Mouse (Mus musculus) heart, postnatal 36 days (tissue): Measurements from ENCODE around the gene Aifm2. TPM values are rescaled to one million over a fixed set of nuclear protein-coding genes. Genes with fewer than 3 reads are reported as not detected.
A peak's percentile ranks its signal among the peaks of the same experiment; 100 is the strongest.

Experiments
- DNase-seq, 2 experiments: peaks; one replicate each; pipeline ENCODE4 v3.0.0; 2021 to 2022
- intact Hi-C: fragments of 180-260 bp; cut with DNase I; formaldehyde crosslinking; loops from one replicate; pipeline ENCODE4 v1.15.1; 2025
- total RNA-seq, 2 experiments: library from RNA; stranded (reverse); gene quantifications; 2 replicates each; pipeline ENCODE4 v1.2.3; 2021

The Aifm2 gene
- total RNA-seq, 2 experiments from 2014 or later = 30.5 to 32.9 TPM

DNA sequence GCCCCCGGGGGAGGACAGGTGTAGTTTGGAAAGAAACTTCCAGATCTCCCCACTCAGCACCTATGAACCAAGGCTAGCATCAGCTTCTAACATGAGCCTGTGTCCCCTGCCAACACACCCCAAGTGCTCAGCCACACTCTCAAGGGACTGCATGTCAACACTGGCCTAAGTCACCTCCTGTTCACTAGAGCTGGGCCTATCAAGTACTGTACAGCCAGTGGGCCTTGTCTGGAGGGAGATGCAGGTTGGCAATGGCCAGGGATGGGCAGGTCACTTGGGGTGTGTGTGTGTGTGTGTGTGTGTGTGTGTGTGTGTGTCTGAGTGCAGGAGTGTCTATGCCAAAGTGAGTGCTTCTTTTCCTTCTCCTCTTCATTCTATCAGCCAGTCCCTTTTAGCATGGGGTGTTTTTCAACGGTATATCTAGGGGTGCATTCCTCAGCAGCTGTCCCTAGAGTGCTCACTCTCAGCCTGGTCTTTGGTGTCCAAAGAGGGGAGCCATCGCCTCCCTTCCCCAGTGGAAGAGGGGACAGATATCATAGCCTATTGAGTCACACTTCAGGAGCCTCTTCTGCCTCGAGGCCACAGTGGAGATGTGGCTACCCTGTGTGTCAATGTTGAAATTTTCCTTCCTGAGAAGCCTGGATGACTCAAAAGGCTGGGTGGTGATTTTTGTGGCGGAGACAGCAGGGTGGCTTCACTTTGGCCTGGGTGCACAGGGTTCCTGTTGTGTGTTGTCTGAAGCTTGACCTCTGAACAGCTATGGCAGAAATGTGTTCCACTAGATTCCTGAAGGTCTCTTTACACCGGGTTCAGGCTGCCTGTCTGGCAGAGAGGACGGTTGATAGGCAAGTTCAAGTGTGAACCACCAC is 1.2 kb downstream of the Aifm2 start:
- intact Hi-C loops = no loop called here

DNA sequence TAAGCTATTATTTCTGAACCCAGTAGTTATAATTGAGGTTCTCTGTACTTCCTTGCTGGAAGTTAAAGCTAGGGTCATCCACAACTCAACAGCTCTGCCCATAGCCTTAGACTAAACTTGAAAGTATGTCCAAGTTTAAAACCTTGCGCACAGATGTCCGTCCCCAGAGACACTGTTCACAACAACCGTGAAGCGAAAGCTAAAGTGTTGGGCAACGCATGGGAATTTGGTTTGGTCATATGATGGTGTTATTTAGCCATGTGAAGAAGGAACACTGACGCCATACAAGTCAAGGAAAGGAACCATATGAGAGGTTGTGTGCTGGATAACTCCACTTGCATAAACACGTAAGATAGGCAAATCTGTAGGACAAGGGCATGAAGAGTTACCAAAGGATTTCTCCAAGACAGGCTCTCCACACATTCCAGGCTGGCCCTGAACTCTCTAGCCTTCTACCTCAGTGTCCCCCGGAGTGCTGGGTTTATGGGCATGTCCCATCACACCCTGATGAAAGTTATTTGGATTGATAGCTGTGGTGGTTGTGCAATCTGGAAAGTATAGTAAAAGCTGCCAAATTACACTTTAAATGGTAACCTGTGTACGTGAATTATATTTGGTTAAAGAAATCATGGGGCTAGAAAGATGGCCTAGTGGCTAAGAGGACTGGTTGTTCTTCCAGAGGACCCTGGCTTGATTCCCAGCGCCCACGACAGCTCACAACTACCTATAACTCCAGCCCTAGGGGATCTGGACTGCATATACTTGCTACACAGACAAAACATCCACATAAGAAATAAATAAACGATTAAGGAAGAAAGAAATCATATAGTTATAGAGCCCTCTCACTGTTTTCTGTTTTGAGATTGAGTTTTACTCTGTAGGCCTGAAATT is 2.6 kb downstream of the Aifm2 start:
- intact Hi-C loops = no loop called here

More for the DNA sequence above, 1.2 kb downstream of the Aifm2 start:
- no peak for DNase-seq

DNA sequence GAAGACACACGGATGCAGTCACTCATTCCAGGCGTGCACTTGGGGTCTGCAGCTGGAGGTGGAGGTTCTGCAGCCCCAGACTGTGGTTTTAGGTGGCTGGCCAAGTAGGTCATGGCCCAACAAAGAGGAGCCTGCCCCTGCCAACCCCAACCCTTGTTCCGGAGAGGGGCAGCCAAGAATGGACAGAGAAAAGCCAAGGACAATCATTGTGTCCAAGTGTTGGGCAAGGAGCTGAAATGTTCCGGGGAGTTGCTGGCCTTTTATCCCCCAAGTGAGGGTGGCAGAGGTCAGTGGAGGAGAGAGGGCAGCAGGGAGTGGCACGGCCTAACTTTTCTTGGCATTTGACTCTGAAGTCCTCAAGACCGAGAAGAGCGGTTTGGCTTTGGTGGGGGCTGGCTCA is 5.3 kb downstream of the Aifm2 start:
- DNase-seq = no peak
- intact Hi-C loops = no loop called here

More for the DNA sequence above, 2.6 kb downstream of the Aifm2 start:
- no peak for DNase-seq

- intact Hi-C loops = no loop called here
- no peak for DNase-seq
These were observed 7.2 kb downstream of the Aifm2 start for GRCm38 (mm10) chr10:61722215-61722614.

DNA sequence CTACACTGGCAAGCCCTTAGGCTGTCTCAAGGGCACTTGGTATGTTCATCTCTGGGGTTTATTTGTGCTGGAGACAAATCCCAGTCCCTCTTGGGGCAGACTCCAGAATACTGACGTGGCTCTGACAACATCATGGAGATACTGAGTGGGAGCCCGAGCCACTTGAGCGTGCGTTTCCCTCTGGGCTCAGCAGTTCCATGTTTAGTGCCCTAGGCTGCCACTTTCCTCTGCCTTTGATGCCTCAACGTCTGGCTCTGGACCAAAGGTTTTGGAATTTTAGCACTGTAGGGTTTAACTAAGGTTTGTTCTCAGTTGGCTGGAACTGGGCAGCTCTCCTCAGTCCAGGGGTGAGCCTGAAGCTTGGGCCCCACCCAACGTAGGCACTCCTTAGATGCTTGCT is 8.2 kb downstream of the Aifm2 start:
- intact Hi-C loops = no loop called here
- DNase-seq = no peak

GRCm38 (mm10) chr10:61729181-61729580 is 14.1 kb downstream of the Aifm2 start:
- intact Hi-C loops = no loop called here
- no peak for DNase-seq

- DNase-seq = no peak
- intact Hi-C loops = no loop called here
These were observed 15.1 kb downstream of the Aifm2 start for GRCm38 (mm10) chr10:61730171-61730570.

GRCm38 (mm10) chr10:61734377-61734776 is 19.3 kb downstream of the Aifm2 start:
- DNase-seq = no peak
- intact Hi-C loops = no loop called here

- intact Hi-C loops = no loop called here
- no peak for DNase-seq
These were observed 21.6 kb downstream of the Aifm2 start for GRCm38 (mm10) chr10:61736671-61737078.

GRCm38 (mm10) chr10:61737537-61737936 is 22.5 kb downstream of the Aifm2 start:
- intact Hi-C loops = no loop called here
- no peak for DNase-seq

GRCm38 (mm10) chr10:61738126-61738525 is 23.1 kb downstream of the Aifm2 start:
- DNase-seq = no peak
- intact Hi-C loops = no loop called here

DNA sequence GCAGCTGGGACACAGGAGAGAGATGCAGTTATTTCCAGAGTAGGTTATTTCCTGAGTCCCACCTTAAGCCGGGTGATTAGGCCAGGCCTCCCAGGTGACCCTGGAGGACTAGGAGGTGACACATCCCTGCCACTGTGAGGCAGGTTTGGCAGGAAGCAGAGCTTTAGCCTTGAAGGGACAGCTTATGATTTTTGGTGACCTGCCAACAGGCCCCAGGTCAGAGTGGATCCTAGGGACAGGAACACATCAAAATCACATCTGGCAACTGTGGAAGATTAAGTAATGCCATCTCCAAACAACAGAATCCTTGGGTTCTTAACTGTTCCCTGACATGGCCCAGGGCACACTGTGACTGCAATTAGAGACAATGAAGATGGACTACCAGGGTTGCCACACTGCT is 26.2 kb downstream of the Aifm2 start:
- intact Hi-C loops = no loop called here
- no peak for DNase-seq

- intact Hi-C loops = no loop called here
- no peak for DNase-seq
These were observed 26.8 kb downstream of the Aifm2 start for GRCm38 (mm10) chr10:61741873-61742272.

- no peak for DNase-seq
- intact Hi-C loops = no loop called here
These were observed 27.3 kb downstream of the Aifm2 start for GRCm38 (mm10) chr10:61742336-61742735.

DNA sequence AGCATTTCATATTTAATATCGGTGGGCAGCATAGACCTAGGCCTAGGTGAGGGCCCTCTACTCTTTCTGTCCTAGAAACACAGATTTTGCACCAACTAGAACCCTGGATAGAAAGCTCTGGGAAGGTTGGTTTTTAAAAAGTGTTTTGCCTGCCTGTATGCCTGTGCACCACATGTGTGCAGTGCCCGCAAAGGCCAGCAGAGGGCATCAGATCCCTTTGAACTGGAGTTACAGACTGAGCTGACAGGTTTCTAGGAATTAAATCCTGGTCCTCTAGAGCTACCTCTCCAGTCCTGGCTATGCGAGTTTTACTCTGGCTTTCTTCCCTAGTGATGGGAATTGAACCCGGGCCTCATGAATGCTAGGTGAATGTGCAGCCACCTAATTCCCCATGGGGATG is 30.1 kb downstream of the Aifm2 start:
- intact Hi-C loops = no loop called here
- peak in 1 of 2 experiments; percentile 31 for DNase-seq

GRCm38 (mm10) chr10:61747302-61747701 is 32.2 kb downstream of the Aifm2 start:
- intact Hi-C loops = no loop called here
- DNase-seq = no peak

DNA sequence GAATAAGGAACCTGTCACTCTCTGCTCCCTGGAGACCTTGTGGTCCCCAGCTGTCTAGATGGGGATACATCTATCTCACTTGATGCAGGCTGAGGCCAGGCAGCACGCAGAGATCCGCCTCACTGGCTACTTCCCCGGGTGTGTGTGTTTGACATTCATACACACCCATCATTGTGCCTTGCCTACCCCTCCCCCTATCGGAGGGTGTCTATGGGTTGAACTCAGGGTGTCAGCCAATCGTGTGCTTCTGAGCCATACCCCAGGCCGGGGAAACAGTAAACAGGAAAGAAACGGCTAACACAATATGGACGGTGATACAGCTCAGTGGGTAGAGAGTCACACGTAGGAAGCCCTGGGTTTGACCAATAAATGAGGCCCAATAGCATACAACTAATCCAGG is 35.0 kb downstream of the Aifm2 start:
- DNase-seq = no peak
- intact Hi-C loops = no loop called here

DNA sequence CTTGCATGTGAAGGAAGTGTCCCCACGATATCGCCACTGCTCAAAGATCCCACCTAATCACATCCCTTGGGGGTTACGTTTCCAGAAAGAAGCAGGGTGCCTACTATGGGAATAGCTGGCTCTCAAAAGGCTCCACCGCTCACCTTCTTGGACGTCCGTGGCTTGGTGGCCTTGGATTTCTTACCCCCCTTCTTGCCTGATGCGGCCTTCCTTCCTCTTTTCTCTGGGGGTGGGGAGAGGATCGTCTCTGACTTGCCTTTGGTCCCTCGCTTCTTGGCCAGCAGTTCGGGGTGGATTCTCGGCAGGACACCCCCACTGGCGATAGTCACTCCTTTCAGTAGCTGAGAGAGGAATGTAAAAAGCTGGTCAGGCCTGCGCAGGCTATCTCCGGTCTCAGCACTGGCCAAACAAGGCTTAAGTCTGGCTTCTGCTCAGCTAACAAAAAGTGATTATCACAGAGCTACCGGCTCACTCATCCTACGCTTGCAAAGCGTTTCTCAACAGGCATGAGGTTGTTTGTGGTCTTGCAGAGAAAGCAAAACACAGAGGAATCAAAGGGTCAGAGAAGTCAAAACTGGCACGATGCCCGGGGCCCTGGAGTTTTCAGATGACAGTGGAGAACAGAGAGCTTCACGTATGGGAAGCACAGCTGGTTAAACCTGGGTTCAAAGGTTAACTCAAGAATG is 36.6 kb downstream of the Aifm2 start:
- peak; percentile 13 to 17 for DNase-seq
- intact Hi-C loops = no loop called here

DNA sequence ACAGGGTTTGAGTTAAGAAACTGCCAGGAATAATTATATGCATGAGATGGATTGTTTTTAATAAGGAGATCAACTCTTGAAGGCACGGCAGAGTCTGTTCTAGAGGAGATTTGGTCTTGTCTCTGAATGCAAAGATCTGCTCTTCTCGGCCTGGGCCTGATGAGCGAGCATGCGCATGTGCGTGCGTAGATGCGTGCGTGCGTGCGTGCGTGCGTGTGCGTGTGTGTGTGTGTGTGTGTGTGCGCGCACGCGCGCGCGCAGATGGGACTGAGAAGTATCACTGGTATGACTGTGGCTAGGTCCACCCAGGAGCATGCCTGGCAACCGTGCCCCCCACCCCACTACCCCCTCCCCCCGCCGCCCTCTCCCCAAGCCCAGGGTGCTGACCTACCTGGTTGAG is 38.0 kb downstream of the Aifm2 start:
- intact Hi-C loops = no loop called here
- no peak for DNase-seq

DNA sequence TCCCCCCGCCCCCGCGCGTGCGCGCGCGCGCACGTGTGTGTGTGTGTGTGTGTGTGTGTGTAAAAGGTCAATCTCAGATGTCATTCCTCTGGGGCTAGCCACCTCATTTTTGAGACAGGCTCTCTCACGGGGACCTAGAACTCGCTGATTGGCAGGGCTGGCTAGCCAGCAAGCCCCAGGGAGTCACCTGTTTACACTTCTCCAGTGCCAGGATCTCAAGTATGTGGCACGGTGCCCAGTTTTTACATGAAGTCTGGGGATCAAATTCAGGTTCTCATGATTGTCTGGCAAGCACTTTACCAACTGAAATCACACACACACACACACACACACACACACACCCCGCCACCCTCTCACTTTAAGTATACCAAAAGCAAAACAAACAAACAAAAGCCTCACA is 42.0 kb downstream of the Aifm2 start:
- DNase-seq = peak; percentile 41 to 47

DNA sequence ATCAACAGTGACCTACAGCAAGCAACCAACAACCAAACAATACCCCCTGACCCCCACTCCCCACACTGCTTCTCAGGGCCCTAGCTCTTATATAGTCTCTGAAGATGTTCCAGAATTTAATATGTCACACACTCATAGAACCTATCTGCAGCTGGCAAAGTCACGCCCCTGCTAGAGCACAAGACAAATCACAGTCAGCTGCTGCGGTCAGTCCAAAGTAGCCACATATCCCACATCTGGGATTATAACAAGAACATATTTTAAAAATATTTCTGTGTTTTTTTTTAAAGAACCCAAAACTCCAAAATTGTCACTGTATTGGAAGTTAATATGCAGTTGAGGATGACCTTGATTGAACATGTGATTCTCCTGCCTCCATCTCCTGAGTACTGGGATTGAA is 43.8 kb downstream of the Aifm2 start:
- no peak for DNase-seq
- intact Hi-C loops = no loop called here

More for the DNA sequence above, 42.0 kb downstream of the Aifm2 start:
- intact Hi-C loops = no loop called here
